In the genomic region with DNA sequence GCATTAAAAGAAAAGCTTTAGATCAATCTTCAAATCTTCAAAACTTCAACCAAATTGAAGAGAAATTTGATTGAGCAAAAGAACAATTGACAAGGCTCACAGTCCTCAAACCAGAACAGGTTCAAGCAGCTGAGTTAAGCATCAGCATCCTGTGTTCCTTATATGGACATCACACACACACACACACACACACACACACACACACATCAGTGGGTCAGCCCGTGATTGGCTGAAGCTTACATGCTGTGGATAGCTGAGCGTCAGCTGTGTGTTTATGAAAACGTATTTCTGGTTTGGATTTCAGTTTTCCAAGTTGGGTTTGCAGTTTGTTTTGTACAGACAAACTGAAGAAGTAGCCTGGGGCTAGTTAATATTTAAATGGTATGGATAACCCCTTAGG, we compare ENCODE assay signal across 19 mouse cellular contexts.
"Had no signal": no experiment of that assay in that cellular context is flagged by ENCODE, and none has a peak within 500 bp of the region (broad histone marks: within the 10 kb centered on the region; RNA-seq: fewer than 3 reads in every experiment).

No protein-coding gene starts in this region.

- H3K4me3 ChIP-seq: liver, embryonic 15.5 days; megakaryocyte, embryonic 14.5 days; midbrain, embryonic 13.5 days; midbrain, embryonic 15.5 days; neural tube, embryonic 13.5 days; neural tube, embryonic 15.5 days had no signal

- H3K36me3 ChIP-seq: liver, embryonic 15.5 days; midbrain, embryonic 13.5 days; midbrain, embryonic 15.5 days; neural tube, embryonic 13.5 days; neural tube, embryonic 15.5 days had no signal

- H3K9me3 ChIP-seq: liver, embryonic 15.5 days; megakaryocyte, embryonic 14.5 days; midbrain, embryonic 13.5 days; midbrain, embryonic 15.5 days; neural tube, embryonic 13.5 days; neural tube, embryonic 15.5 days had no signal

- H3K9ac ChIP-seq: liver, embryonic 15.5 days; lung, embryonic 14.5 days; midbrain, embryonic 13.5 days; midbrain, embryonic 15.5 days; neural tube, embryonic 13.5 days; neural tube, embryonic 15.5 days had no signal

- H3K4me2 ChIP-seq: liver, embryonic 15.5 days; lung, embryonic 14.5 days; midbrain, embryonic 11.5 days; midbrain, embryonic 13.5 days; midbrain, embryonic 15.5 days; neural tube, embryonic 13.5 days; neural tube, embryonic 15.5 days had no signal

- H3K27me3 ChIP-seq: liver, embryonic 15.5 days; midbrain, embryonic 13.5 days; midbrain, embryonic 15.5 days; neural tube, embryonic 13.5 days; neural tube, embryonic 15.5 days had no signal

- ATAC-seq: midbrain, embryonic 13.5 days; midbrain, embryonic 15.5 days had no signal

- DNase-seq: lung, adult 18-20 months; lung, embryonic 14.5 days; lung, postnatal 10 days; retina, postnatal 1 day; right cerebral cortex, adult 18-20 months; right cerebral cortex, postnatal 25 days; right cerebral cortex, postnatal 4 days; spleen, adult 18-20 months; thymus, adult 18-20 months; thymus, postnatal 14 days; thymus, postnatal 36 days had no signal

- H3K27ac ChIP-seq: liver, embryonic 15.5 days; macrophage; midbrain, embryonic 13.5 days; midbrain, embryonic 15.5 days; neural tube, embryonic 13.5 days; neural tube, embryonic 15.5 days had no signal
